Comparison of ENCODE assay signal across 19 mouse cellular contexts in the genomic region with DNA sequence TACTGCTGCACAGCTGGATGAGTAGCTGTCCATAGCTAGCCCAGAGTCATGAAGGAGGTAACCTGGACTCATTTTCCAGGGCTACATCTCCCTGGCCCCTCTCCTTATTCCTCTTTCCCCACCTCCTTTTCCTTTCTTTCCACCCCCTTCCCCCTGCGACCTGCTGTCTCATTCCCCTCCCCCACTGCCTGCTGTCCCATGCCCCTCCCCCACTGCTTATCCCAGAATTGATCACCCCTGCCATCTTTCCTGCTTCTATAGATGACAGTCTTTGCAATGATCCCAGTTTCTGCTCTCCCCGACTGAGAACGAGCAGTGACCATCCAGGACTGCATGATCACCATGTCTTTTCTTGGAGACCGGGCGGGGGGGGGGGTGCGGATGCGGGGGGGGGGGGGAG. TPM values are rescaled to one million over a fixed set of nuclear protein-coding genes. Genes with fewer than 3 reads are reported as not detected.
"Had no signal": no experiment of that assay in that cellular context is flagged by ENCODE, and none has a peak within 500 bp of the region (broad histone marks: within the 10 kb centered on the region; RNA-seq: fewer than 3 reads in every experiment).

No protein-coding gene starts in this region.

- H3K4me1 ChIP-seq: liver, embryonic 12.5 days; liver, embryonic 15.5 days; megakaryocyte, embryonic 14.5 days had no signal

- H3K4me3 ChIP-seq: limb, embryonic 10.5 days; limb, embryonic 13.5 days; liver, embryonic 12.5 days; liver, embryonic 15.5 days; lung, embryonic 15.5 days; megakaryocyte, embryonic 14.5 days; midbrain, embryonic 12.5 days; neural tube, embryonic 12.5 days had no signal

- H3K9ac ChIP-seq: limb, embryonic 13.5 days; liver, embryonic 12.5 days; liver, embryonic 15.5 days; lung, embryonic 15.5 days; midbrain, embryonic 12.5 days; neural tube, embryonic 12.5 days had no signal

- H3K4me2 ChIP-seq: limb, embryonic 13.5 days; liver, embryonic 12.5 days; liver, embryonic 15.5 days; lung, embryonic 15.5 days; midbrain, embryonic 12.5 days; neural tube, embryonic 12.5 days had no signal

- H3K9me3 ChIP-seq: limb, embryonic 10.5 days; limb, embryonic 13.5 days; liver, embryonic 12.5 days; liver, embryonic 15.5 days; lung, embryonic 15.5 days; midbrain, embryonic 12.5 days; neural tube, embryonic 12.5 days had no signal

- ATAC-seq: liver, embryonic 12.5 days had no signal

- DNase-seq: kidney, adult 18-20 months; kidney, adult 9 months; kidney, postnatal 14 days; kidney, postnatal 4 days; liver; lung, adult 18-20 months; lung, postnatal 10 days; lung, postnatal 36 days; thymus, adult 18-20 months; thymus, postnatal 36 days had no signal

- H3K27ac ChIP-seq: limb, embryonic 10.5 days; limb, embryonic 13.5 days; liver, embryonic 12.5 days; liver, embryonic 15.5 days; lung, embryonic 15.5 days; midbrain, embryonic 12.5 days; neural tube, embryonic 12.5 days had no signal

- H3K36me3 ChIP-seq: limb, embryonic 10.5 days; limb, embryonic 13.5 days; liver, embryonic 12.5 days; liver, embryonic 15.5 days; lung, embryonic 15.5 days; midbrain, embryonic 12.5 days; neural tube, embryonic 12.5 days had no signal

RNA-seq across cellular contexts. Expression of gene Sall1, which starts 35.2 kb away (rescaled TPM):
- total RNA-seq: neutrophil, adult 5-6 weeks had no signal
